Mouse (Mus musculus) neural tube, embryonic 14.5 days (tissue): ENCODE data around the gene Mpi. TPM values are rescaled to one million over a fixed set of nuclear protein-coding genes. Genes with fewer than 3 reads are reported as not detected.

ENCODE experiments used
- ATAC-seq: fragments of 200-750 bp; cut with Nextera tagmentation; 2 replicates; pipeline ENCODE4 v1.8.0; 2017; ENCODE audit warnings: low read depth, mild to moderate bottlenecking, moderate TSS enrichment, moderate library complexity
- H3K27ac ChIP-seq: fragments of 300-500 bp; sonication (generic); 2 replicates; pipeline ENCODE4 v1.5.1; 2014; ENCODE audit warnings: low read depth, mild to moderate bottlenecking, control low read depth, low read length, moderate library complexity, mixed read lengths
- H3K27me3 ChIP-seq: fragments of 300-500 bp; sonication (generic); 2 replicates; pipeline ENCODE4 v1.6.1; 2014; ENCODE audit warnings: low read length; ENCODE audit not compliant: control insufficient read depth, insufficient read depth
- H3K36me3 ChIP-seq: fragments of 300-500 bp; sonication (generic); 2 replicates; pipeline ENCODE4 v1.6.1; 2014; ENCODE audit warnings: low read length, mixed read lengths; ENCODE audit not compliant: control insufficient read depth, insufficient read depth
- H3K4me1 ChIP-seq: fragments of 300-500 bp; sonication (generic); 2 replicates; pipeline ENCODE4 v1.6.1; 2014; ENCODE audit warnings: low read length; ENCODE audit not compliant: control insufficient read depth, insufficient read depth
- H3K4me2 ChIP-seq: fragments of 300-500 bp; sonication (generic); 2 replicates; pipeline ENCODE4 v1.6.1; 2014; ENCODE audit warnings: mild to moderate bottlenecking, low read depth, low read length, control low read depth
- H3K4me3 ChIP-seq: fragments of 300-500 bp; sonication (generic); 2 replicates; pipeline ENCODE4 v1.5.1; 2014; ENCODE audit warnings: low read depth, low read length, control low read depth, mixed read lengths
- H3K9ac ChIP-seq: fragments of 300-500 bp; sonication (generic); replicated peaks from 2 replicates; pipeline ENCODE4 v1.6.1; 2014; ENCODE audit warnings: low read depth, mild to moderate bottlenecking, control low read depth, low read length, mixed read lengths
- H3K9me3 ChIP-seq: fragments of 300-500 bp; sonication (generic); 2 replicates; pipeline ENCODE4 v1.6.1; 2016; ENCODE audit warnings: low read length; ENCODE audit not compliant: control insufficient read depth
- WGBS: fragments of 180-500 bp; shearing (Covaris S2); extraction: QIAGEN DNeasy Blood & Tissue Kit; methylation state at CpG from one replicate; pipeline ENCODE4 v1.1.7; 2014; 5-methylcytosine and 5-hydroxymethylcytosine counted together
- polyA plus RNA-seq: library from polyadenylated mRNA; unstranded; fragments of >200 nt; fragmentation: Nextera tagmentation; extraction: Ambion mirVana; gene quantifications from 2 replicates; pipeline ENCODE4 v1.2.1, GENCODE M21; 2014

Gene Mpi
- polyA plus RNA-seq, 1 experiment from 2014 or later: 62.1 TPM

GRCm38 (mm10) chr9:57593454-57594173, 41.1 kb upstream of the Mpi start:
- no peak overlapping the region for H3K27ac ChIP-seq
- H3K9ac ChIP-seq: no peak overlapping the region
- H3K4me3 ChIP-seq: no peak overlapping the region
- no peak for ATAC-seq
- no peaks in the 10 kb centered on the region for H3K9me3 ChIP-seq
- no peaks in the 10 kb centered on the region; the same call in 1 of the 2 replicates for H3K4me1 ChIP-seq
- peaks cover 11% of the 10 kb centered on the region for H3K36me3 ChIP-seq
- H3K27me3 ChIP-seq: no peaks in the 10 kb centered on the region
- 59% methylated on average over 12 of the region's 12 CpGs for WGBS
- H3K4me2 ChIP-seq: no peak overlapping the region

- Histone ChIP-seq H3K27ac (no peak overlapping the region), H3K4me3 (no peak overlapping the region), H3K36me3 (peaks cover 29% of the 10 kb centered on the region), H3K9ac (no peak overlapping the region), H3K4me2 (no peak overlapping the region), H3K27me3 (no peaks in the 10 kb centered on the region), H3K4me1 (no peaks in the 10 kb centered on the region; the same call in 1 of the 2 replicates), H3K9me3 (no peaks in the 10 kb centered on the region)
- WGBS: 42% methylated on average over 5 of the region's 5 CpGs
- no peak for ATAC-seq
Measured at GRCm38 (mm10) chr9:57590726-57591125, 38.2 kb upstream of the Mpi start.

GRCm38 (mm10) chr9:57589224-57590126, 36.9 kb upstream of the Mpi start, which contains the start of gene Ulk3:
Gene Ulk3, plus strand, starts transcription at chr9:57589452.
- H3K4me2 ChIP-seq: peak within 1 kb of the TSS; percentile 92
- no peaks in the 10 kb centered on the region for H3K27me3 ChIP-seq
- ATAC-seq: peak; percentile 87
- peaks cover 30% of the 10 kb centered on the region for H3K36me3 ChIP-seq
- H3K9me3 ChIP-seq: no peaks in the 10 kb centered on the region
- peak within 1 kb of the TSS; percentile 76 for H3K4me3 ChIP-seq
- no peaks in the 10 kb centered on the region; the same call in 1 of the 2 replicates for H3K4me1 ChIP-seq
- peak within 1 kb of the TSS; percentile 75 for H3K9ac ChIP-seq
- peak within 1 kb of the TSS; percentile 81 for H3K27ac ChIP-seq
- under 1% methylated on average over 58 of the region's 58 CpGs for WGBS

GRCm38 (mm10) chr9:57584991-57585390, 32.4 kb upstream of the Mpi start:
- Histone ChIP-seq H3K27ac (no peak overlapping the region), H3K4me3 (no peak overlapping the region), H3K36me3 (peaks cover 63% of the 10 kb centered on the region), H3K4me2 (no peak overlapping the region), H3K9ac (no peak overlapping the region), H3K4me1 (no peaks in the 10 kb centered on the region; the same call in 1 of the 2 replicates), H3K9me3 (no peaks in the 10 kb centered on the region), H3K27me3 (no peaks in the 10 kb centered on the region)
- no peak for ATAC-seq
- WGBS: 88% methylated on average over 3 of the region's 3 CpGs

- 90% methylated on average over 6 of the region's 6 CpGs for WGBS
- Histone ChIP-seq H3K9ac (no peak overlapping the region), H3K36me3 (peaks cover 42% of the 10 kb centered on the region), H3K27ac (no peak overlapping the region), H3K27me3 (no peaks in the 10 kb centered on the region), H3K9me3 (no peaks in the 10 kb centered on the region), H3K4me1 (no peaks in the 10 kb centered on the region), H3K4me3 (no peak overlapping the region), H3K4me2 (no peak overlapping the region)
- no peak for ATAC-seq
Measured at GRCm38 (mm10) chr9:57577144-57577849, 24.7 kb upstream of the Mpi start.

GRCm38 (mm10) chr9:57575577-57575976, 23.0 kb upstream of the Mpi start:
- H3K9me3 ChIP-seq: no peaks in the 10 kb centered on the region
- peaks cover 25% of the 10 kb centered on the region for H3K36me3 ChIP-seq
- no peak overlapping the region for H3K27ac ChIP-seq
- ATAC-seq: no peak
- H3K27me3 ChIP-seq: no peaks in the 10 kb centered on the region
- no peaks in the 10 kb centered on the region for H3K4me1 ChIP-seq
- H3K4me3 ChIP-seq: no peak overlapping the region
- H3K4me2 ChIP-seq: no peak overlapping the region
- 86% methylated on average over 3 of the region's 3 CpGs for WGBS
- no peak overlapping the region for H3K9ac ChIP-seq

- no peak overlapping the region for H3K4me2 ChIP-seq
- no peaks in the 10 kb centered on the region for H3K4me1 ChIP-seq
- no peak overlapping the region for H3K27ac ChIP-seq
- H3K36me3 ChIP-seq: peaks cover 15% of the 10 kb centered on the region; the same call in 1 of the 2 replicates
- H3K4me3 ChIP-seq: no peak overlapping the region
- no peaks in the 10 kb centered on the region for H3K27me3 ChIP-seq
- ATAC-seq: no peak
- H3K9me3 ChIP-seq: no peaks in the 10 kb centered on the region
- no peak overlapping the region for H3K9ac ChIP-seq
Measured at GRCm38 (mm10) chr9:57574397-57574796, 21.8 kb upstream of the Mpi start.

GRCm38 (mm10) chr9:57568500-57568899, 15.9 kb upstream of the Mpi start:
- peaks cover 10% of the 10 kb centered on the region for H3K4me1 ChIP-seq
- WGBS: 94% methylated on average over 6 of the region's 6 CpGs
- ATAC-seq: no peak
- no peak overlapping the region for H3K4me3 ChIP-seq
- H3K27ac ChIP-seq: no peak overlapping the region
- H3K9me3 ChIP-seq: no peaks in the 10 kb centered on the region
- peaks cover 11% of the 10 kb centered on the region; the same call in 1 of the 2 replicates for H3K36me3 ChIP-seq
- no peaks in the 10 kb centered on the region for H3K27me3 ChIP-seq
- H3K4me2 ChIP-seq: no peak overlapping the region
- H3K9ac ChIP-seq: no peak overlapping the region
